Mouse (Mus musculus): ENCODE data around the gene Lpcat3.

The Lpcat3 gene

DNA sequence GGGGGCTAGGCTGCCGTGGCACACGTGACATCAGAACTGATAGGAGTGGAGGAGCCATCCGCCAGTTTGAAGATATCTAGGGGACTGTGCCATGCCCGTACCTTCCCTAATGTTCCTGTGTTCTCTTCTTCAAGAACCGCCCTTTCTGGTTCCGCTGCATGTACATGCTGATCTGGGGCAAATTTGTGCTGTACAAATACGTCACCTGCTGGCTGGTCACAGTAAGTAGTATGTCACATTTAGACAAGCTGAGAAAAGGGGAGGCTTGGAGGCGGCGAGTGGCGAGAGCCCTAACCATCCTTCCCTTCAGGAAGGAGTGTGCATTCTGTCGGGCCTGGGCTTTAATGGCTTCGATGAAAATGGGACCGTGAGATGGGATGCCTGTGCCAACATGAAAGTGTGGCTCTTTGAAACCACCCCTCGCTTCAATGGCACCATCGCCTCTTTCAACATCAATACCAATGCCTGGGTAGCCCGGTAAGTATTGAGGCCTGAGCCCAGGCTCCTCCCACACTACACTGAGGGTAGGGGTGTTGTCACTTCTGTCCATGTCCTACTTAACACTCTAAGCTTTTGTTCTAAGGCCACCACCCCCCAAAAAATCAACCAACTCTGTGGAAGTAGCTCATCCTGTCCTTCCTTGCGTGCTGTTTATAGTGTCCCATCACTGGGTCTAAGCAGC, 39.4 kb downstream of the Lpcat3 start:
- intact Hi-C loops (cut with DNase I): loop anchor here (5.0 kb wide), 1 partner anchor 40 kb away; the partner anchor contains the start of gene Lpcat3

DNA sequence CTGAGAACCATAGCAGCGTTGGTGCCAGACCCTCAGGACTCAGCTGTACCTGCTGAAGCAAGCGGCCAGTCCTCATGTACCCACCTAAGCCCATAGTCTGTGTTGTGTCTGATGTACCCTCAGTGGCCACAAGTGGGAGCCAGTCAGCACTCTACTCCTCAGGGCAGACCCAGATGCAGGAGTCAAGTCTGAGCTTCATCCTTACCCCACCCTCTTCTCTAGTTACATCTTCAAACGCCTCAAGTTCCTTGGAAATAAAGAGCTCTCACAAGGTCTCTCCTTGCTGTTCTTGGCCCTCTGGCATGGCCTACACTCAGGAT, 39.9 kb downstream of the Lpcat3 start:
- intact Hi-C loops (cut with DNase I): loop anchor here (5.0 kb wide), 1 partner anchor 40 kb away; the partner anchor contains the start of gene Lpcat3

DNA sequence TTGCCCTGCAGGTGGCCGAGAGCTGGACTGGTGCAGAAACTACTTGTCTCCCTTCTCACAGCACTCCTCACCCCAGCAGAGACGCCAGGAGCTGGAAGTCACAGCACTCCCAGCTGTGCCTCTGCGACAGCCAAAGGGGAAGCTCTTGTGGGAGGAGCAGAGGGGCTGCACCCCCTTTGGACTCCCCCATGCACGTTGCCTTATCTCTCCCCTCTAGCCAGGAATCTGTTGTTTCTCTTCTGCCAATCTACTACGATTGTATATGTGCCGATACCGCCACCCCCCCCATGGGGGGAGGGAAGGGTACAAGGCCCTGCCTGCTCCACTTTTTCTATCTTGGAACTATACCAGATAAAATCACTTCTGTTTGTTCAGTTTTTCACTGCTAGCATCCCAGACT, 41.0 kb downstream of the Lpcat3 start:
- intact Hi-C loops (cut with DNase I): loop anchor here (5.0 kb wide), 1 partner anchor 41 kb away; the partner anchor contains the start of gene Lpcat3

DNA sequence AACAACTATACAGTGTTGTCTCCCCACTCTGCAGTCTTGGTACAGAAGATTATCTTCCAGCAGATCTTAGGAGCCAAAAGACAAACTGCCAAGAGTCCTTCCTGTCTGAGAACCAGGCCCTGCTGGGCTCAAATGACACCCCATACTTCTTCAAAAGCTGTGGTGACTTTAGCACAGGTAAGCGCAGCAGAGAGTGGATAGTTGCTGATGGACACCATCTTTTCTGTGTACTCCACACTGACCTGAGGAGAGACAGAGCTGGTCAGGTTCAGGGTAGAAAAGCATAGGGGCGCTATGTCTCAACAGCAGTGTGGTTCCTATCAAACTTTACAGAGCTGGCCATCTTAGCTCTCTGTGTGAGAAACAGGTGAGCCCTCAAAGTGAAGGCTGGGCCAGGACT, 41.6 kb downstream of the Lpcat3 start:
- intact Hi-C loops (cut with DNase I): loop anchor here (5.0 kb wide), 1 partner anchor 42 kb away; the partner anchor contains the start of gene Lpcat3

DNA sequence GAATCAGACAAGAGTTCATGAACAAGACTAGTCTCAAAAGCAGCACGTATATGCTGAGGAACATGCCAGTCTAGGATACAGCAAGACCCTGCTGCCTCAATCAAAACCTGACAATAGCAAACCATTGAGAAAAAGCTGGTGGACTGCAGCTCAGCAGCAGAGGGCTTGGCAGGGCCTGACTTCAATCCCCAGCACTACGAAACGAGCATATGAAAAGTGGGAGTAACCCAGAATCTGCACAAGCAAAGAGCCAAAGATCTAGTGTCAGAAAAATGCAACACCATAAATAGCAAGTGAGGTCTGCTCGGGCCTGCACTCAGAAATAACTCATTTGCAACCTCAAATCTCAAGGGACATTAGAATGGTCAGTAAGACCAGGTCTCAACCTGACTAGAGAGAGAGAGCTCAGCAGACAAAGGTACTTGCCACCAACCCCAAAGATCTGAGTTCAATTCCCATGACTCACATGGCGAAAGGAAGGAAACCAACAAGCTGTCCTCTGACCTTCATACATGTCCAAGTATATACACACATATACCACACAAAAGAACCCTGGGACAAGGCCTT, 43.3 kb downstream of the Lpcat3 start:
- intact Hi-C loops (cut with DNase I): no loop called here

DNA sequence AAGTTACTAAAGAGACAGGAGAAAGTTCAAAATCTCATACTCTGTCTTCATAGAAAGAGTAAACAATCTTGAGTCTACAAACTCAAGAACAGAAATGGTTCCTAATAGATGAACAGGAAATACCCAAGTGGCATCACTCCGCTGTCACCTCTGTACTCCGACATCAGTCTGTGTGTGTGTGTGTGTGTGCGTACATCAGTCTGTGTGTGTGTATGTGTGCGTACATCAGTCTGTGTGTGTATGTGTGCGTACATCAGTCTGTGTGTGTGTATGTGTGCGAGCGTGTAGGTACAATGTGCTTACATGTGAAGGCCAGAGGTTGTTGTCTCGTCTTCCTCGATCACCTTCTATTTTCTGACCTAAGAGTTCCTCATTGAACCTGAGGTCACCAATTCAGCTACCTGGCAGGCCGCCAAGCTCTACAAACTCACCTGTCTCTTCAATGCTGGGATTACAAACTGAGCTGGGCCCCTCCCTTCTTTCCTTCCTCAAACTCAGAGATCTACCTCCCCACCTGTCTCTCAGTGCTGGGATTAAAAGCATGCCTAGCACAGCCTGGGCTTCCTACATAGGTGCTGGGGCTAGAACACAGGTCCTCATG, 45.6 kb downstream of the Lpcat3 start:
- intact Hi-C loops (cut with DNase I): no loop called here

DNA sequence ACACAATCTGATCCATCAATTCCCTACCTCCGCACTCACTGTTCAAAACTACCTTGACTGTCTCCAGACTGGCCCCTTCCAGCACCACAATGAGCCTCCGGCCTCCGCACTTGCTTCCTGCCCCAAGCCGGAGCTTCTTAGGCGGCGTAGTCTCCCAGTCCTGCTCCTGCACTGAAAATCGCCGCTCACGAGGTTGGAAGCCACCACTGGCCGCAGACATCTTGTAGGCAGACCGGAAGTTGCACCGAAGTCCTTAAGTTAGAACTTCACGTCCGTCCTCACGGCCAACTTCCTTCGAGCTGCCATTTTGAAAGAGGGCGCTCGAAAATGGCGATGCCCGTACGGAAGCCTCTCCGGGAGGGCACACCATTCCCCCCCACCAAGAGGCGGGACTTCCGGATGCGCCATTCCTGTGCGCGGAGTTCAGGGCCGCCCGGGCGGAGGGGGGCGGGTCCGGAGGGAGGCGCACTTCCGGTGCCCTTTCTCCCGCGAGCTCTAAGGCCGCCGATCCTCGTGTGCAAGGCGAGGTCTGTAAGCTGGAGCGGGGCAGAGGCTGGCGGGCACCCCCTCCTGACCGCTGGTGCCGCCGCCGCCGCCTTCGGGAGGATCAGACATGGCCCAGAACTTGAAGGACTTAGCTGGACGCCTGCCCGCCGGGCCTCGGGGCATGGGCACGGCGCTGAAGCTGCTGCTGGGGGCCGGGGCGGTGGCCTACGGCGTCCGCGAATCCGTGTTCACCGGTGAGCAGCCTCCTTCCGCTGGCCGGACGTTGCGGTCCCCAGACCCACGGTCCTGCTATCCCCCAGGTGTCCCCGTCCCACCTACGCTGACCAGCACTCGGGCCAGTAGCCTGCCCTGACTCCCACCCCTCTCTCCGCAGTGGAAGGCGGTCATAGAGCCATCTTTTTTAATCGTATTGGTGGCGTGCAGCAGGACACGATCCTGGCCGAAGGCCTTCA, 49.3 kb downstream of the Lpcat3 start, which contains the start of the genes Emg1 and Phb2:
Gene Emg1, minus strand, starts transcription at position 355 of the 959 bp plus-strand sequence.
Gene Phb2, plus strand, starts transcription at position 513 of the 959 bp plus-strand sequence.
- intact Hi-C loops (cut with DNase I): loop anchor here (5.0 kb wide), 1 partner anchor 45 kb away; the partner anchor contains the start of genes Atn1 and Gm45234

DNA sequence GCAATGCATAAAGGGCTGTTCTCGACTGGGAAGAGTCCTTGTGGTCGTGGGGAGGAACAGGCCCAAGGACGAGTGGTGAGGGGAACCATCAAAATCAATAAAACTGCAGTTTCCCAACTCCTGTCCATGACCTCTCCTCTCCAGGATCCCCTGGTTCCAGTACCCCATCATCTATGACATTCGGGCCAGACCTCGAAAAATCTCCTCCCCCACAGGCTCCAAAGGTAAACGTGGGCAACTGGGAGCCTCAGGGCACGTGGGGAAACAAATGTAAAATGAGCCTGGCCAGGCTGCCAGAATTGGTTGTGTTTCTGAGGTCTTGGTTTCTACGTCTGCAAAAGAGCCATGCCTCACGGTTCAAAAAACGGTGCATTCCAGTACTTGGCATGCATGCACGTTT, 50.1 kb downstream of the Lpcat3 start:
- intact Hi-C loops (cut with DNase I): loop anchor here (5.0 kb wide), 1 partner anchor 44 kb away; the partner anchor contains the start of genes Atn1 and Gm45234

DNA sequence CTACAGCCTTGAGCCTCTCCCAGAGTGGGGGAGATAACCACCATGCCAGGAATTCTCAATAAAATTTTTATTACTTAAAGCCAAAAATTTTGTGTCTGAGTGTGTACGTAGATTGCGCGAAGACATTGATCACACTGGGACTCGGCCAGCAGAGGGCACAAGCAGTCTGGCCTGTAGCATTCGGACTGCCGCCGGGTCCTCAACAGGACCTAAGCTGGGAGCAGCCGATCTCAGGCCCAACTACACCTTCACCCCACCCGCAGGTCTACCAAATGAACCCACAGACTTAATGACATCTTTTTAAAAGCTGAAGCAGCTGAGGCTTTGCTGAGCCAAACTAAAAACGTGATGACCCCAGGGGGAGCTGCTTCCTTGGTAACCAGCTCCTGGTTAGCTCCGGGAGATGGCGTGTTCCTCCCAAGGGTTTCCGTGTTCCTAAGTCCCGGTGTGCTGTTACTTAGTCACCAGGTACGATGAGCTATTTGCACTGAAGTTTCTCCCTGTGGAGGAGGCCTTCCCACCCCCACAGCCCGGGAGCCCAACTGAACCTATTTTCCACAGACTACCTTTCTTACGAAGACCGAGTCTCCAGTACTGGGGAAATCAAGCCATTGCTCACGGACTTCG, 54.1 kb downstream of the Lpcat3 start:
- intact Hi-C loops (cut with DNase I): no loop called here

DNA sequence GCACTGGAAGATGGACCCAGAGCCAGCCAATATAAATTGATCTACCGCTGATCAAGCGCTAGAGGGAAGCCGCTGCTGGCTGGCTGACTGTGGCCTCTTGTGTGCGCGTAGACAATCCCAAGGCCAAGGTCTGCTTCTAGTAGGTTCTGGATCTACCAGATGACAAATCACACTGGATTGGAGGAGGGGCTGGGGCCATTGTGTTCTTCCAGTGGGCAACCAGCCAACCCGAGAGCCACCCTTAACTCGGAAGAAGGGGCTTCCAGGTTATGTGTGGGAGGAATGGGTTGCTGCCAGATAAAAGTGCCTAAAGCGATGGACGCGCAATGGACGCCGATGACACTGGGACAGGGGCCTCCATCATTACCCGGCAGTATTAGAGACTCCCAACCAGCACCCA, 55.1 kb downstream of the Lpcat3 start:
- intact Hi-C loops (cut with DNase I): no loop called here

DNA sequence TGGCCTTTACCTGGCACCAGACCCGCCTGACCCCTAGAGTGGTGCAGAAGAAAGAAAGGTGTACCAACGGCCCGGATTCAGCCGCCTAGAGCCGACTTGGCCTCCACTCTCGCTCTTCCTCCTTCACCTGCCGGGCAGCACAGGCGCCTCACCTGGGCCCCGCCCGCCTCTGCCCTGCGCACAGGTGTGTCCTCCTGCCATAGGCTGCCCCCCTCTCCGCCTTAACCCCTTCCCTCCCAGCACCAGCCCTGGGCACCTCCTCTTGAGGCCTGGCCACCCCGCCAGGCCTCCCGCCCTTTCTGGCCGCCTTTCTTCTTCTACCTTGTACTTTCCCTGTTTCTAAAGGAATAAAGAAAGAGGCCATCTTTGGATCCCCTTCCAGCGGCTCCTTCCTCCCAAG, 55.9 kb downstream of the Lpcat3 start:
- intact Hi-C loops (cut with DNase I): no loop called here

DNA sequence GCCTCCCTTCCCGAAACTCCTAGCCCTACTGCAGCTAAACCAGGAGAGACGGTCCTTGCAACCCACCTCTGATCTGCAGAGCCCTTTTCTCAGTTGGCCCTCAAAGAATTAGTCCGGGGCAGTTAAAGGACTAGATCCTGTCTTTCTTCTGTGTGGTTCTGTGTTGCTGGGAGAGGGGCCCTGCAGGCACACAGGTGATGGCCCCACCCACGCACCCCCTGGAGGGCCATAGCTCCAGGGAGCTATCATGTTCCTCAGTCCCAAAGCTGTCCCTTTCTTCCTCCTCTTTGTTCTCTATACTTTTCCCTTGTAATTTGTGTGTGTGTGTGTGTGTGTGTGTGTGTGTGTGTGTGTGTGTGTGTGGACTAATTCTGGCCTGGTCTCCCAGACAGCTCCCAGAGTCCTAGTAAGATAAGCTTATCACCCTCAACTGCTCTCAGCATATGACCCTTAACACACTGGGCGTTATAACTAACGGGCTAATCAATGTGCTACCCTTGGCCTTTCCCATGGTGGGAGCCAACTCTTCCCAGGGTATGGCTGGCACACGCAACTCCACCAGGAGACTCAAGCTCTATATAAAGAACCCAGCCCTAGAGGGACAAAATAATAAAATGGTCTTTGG, 56.6 kb downstream of the Lpcat3 start:
- intact Hi-C loops (cut with DNase I): no loop called here

DNA sequence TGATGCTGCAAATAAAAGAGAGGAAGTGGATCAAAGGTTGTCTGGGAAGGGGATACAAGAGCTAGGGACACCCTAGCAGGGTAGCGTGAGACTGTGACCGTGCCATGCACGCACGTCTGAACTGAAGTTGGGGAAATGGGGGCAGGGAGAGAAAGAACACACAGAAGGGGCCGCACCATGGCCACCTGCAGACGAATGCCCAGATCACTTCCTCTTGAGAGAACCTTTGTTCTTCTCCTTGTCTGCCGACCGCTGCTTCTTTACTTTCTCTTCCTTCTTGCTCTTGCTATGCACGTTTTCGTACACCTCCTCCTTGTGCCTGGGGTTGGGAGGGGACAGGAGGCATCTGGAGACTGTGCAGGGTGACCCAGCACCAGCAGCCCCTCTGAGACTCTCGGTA, 58.1 kb downstream of the Lpcat3 start:
- intact Hi-C loops (cut with DNase I): no loop called here

DNA sequence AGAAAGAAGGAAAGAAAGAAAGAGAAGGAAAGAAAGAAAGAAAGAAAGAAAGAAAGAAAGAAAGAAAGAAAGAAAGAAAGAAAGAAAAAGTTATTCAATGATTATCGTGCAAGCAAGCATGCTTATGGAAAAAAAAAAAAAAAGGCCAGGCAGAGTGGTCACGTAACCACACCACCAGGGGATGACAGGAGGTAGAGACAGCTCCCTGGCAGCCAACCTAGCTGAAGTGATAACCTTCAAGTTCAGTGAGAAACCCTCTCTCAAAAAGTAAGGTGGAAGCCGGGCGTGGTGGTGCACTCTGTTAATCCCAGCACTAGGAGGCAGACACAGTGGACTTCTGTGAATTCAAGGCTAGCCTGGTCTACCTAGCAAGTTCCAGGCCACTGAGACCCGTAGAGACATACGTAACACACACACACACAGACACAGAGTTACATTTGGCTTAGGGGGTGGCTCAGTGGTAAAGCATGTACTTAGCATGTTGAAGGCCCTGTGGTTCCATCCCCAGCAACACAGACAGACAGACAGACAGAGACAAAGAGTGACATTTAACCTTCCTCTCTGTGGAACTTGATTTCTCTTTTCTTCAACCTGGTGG, 60.1 kb downstream of the Lpcat3 start:
- intact Hi-C loops (cut with DNase I): no loop called here

DNA sequence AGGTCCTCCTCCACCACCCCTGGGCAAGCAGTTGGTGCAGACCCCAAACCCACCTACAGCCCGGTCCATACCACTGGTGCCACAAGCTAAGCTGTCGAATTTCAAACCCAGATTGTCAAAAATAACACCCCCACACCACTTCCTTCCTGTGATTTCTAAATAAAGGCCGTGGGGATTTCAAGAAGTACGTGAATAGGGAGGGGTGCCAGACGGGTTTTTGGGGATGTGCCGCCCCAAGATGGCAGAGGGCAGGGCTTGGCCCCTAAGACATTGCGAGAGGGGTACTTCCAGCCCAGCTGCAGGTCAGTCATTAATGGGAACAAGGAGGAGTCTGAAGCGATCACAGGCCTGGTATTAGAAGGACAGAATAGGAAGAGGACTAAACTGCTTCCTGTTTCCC, 60.7 kb downstream of the Lpcat3 start:
- intact Hi-C loops (cut with DNase I): no loop called here

DNA sequence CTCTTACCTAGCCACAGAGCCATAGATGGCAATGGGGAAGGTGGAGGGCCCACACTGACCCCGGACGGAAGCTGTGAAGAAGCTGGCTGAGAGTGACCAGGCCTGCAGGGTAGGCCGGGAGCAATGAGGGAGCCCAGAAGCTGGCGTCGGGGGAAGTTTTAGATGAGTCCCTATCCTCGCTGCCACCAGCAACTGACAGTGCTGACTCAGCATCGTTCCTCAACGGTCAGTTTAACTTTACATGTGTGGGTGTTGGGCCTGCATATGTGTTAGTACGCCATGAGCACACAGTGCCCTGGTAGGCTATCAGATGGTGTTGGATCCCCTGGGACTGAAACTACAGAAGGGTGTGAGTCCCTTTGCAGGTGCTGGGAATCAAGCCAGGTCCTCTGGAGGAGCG, 61.6 kb downstream of the Lpcat3 start:
- intact Hi-C loops (cut with DNase I): no loop called here

DNA sequence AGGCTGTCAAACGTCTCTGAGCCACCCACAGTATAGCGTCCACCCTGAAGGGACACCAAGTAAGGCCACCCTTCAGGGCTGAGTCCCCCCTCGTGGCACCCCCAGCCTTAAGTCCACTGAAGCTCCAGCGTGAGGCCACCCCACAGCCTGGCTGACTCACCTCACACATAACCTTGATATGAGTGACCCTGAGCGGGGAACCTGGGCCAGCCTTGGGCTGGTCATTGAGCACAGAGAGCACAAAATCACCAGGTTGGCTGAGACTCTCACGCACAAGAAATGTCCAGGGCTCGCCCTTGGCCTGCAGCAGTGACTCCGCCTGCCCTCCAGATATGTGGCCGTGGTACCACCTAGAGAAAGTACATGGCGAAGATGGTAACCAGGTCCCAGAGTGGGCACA, 65.8 kb downstream of the Lpcat3 start:
- intact Hi-C loops (cut with DNase I): no loop called here

DNA sequence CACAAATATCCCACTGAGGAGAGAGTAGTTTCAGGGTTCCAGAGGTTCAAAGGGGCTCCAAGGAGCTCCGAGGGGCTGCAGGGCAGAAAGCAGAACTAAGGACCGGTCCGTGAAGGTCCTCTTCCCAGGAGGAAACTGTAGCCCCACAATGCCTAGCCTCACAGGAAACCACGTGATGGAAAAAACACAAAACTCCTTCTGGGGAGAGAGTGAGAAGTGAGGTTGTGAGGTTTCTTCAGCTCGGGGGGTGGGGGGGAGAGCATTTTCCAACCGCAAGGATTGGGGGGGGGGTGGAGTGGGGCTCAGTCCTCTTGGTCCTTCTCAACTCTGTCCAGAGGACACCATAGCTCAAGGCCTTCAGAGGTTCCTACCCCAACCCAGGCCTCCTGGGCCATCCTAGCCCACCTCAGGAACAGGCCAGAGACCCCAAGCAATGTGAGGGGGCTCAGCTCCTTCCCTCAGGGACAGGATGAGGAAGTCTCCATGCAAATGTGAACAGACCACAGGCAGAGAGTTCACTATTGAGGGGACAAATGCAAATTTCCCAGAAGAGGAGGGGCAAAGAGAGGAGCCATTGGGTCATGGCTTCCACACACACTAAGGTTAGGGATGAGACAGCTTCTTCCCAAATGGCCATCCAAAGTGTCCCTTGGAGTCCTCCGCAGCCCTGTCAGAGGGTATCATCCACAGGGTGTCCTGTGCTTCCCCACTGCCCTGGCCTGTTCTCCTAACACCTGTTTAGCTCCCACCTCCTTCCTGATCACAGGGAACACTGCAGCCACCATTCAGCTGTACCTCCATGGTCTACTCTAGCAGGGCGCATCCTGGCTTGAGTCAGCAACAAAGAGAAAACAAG, 67.3 kb downstream of the Lpcat3 start:
- intact Hi-C loops (cut with DNase I): no loop called here

DNA sequence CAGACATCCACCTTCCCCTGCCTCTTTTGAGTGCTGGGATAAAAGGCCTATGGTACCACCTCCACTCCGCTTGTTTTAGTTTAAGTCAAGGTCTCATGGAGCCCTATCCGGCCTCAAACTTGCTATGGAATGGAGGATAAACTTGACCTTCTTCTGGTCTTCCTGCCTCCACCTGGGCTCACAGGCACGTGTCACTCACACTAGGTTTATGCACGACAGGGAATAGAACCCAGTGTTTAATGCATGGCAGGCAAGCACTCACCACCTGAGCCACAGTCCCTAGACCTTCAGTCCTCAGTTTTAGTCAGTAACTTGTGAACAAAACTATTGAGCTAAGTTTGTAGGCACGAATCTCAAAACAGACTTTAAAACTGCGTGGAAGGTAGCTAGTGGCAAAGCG, 68.2 kb downstream of the Lpcat3 start:
- intact Hi-C loops (cut with DNase I): no loop called here

Data from adrenal gland (tissue).